Mouse (Mus musculus) embryonic facial prominence, embryonic 10.5 days (tissue): ENCODE results near the gene Olfr545. TPM values are rescaled to one million over a fixed set of nuclear protein-coding genes. Genes with fewer than 3 reads are reported as not detected.

Experiments used
- DNase-seq: peaks from one replicate; pipeline ENCODE4 v3.0.0-alpha.2; 2017; ENCODE audit warnings: low spot score
- H3K27ac ChIP-seq: fragments of 300-500 bp; sonication (generic); replicated peaks from 2 replicates; pipeline ENCODE4 v1.5.1; 2016; ENCODE audit warnings: mild to moderate bottlenecking
- H3K27me3 ChIP-seq: fragments of 300-500 bp; sonication (generic); replicated peaks from 2 replicates; pipeline ENCODE4 v1.6.1; 2016; ENCODE audit warnings: low read depth, mild to moderate bottlenecking; ENCODE audit not compliant: poor library complexity, severe bottlenecking
- H3K36me3 ChIP-seq: fragments of 300-500 bp; sonication (generic); replicated peaks from 2 replicates; pipeline ENCODE4 v1.6.1; 2016; ENCODE audit warnings: mild to moderate bottlenecking, moderate library complexity
- H3K4me1 ChIP-seq: fragments of 300-500 bp; sonication (generic); 2 replicates; pipeline ENCODE4 v1.6.1; 2016
- H3K4me3 ChIP-seq: fragments of 300-500 bp; sonication (generic); 2 replicates; pipeline ENCODE4 v1.5.1; 2016; ENCODE audit warnings: mild to moderate bottlenecking, moderate library complexity
- H3K9me3 ChIP-seq: fragments of 300-500 bp; sonication (generic); 2 replicates; pipeline ENCODE4 v1.6.1; 2016; ENCODE audit warnings: mild to moderate bottlenecking
- WGBS: fragments of 180-500 bp; shearing (Covaris S2); methylation state at CpG from one replicate; pipeline ENCODE4 v1.1.7; 2016; 5-methylcytosine and 5-hydroxymethylcytosine counted together
- polyA plus RNA-seq: library from polyadenylated mRNA; unstranded; fragments of >200 nt; fragmentation: Nextera tagmentation; extraction: Ambion mirVana; gene quantifications from 2 replicates; pipeline ENCODE4 v1.2.1, GENCODE M21; 2016

Olfr545 gene
- polyA plus RNA-seq, 1 experiment from 2014 or later: 0.24 TPM

DNA sequence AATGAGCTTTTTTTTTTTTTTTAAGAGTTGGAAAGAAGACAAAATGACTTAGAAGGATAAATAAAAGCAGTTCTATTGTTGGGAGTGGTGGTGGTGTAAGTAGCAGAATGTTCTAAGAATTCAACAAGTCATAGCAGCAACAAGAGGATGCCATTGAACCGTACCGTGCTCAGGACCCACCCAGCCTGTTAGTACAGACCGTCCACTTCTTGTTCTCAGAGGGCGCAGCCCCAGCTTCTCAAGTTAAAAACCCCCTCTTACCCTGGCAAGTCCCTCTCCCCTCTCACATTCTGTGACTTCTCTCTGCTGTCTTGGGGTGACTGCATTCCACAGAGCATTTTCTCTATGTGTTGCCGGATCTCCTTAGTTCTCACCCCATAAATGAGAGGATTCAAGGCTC, 22.8 kb downstream of the Olfr545 start:
- H3K9me3 ChIP-seq: no peaks in the 10 kb centered on the region
- no peak for DNase-seq
- 95% methylated on average over 5 of the region's 5 CpGs for WGBS
- H3K4me3 ChIP-seq: no peak overlapping the region
- no peak overlapping the region for H3K27ac ChIP-seq
- H3K27me3 ChIP-seq: no peaks in the 10 kb centered on the region
- H3K4me1 ChIP-seq: no peaks in the 10 kb centered on the region
- 0 out of 2 replicates have a peak, but pooled peaks cover 3% of the 10 kb centered on the region for H3K36me3 ChIP-seq

DNA sequence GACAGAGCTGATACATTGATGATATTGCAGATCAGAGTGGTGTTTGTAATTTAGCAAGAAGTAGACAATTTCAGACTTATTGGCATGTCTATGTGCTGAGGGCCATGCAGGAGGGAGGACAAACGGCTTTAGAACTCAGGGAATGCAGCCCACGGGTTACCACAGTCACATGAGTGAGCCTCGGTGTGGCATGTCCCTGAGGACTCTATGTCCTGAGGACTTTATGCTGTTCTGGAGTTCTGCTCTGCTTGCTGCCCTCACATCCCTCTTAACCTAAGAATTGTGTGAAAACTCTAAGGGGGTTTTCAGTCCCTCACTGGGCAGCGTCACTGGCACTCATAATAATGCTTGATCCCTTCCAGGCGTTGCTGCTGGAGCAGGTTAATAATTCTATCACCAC, 26.7 kb downstream of the Olfr545 start:
- Histone ChIP-seq H3K4me3 (no peak overlapping the region), H3K9me3 (no peaks in the 10 kb centered on the region), H3K27ac (no peak overlapping the region), H3K36me3 (peaks cover 42% of the 10 kb centered on the region), H3K27me3 (no peaks in the 10 kb centered on the region), H3K4me1 (no peaks in the 10 kb centered on the region)
- no peak for DNase-seq
- WGBS: 69% methylated on average over 5 of the region's 5 CpGs

- no peak for DNase-seq
- Histone ChIP-seq H3K4me1 (no peaks in the 10 kb centered on the region), H3K9me3 (no peaks in the 10 kb centered on the region), H3K27me3 (no peaks in the 10 kb centered on the region), H3K4me3 (no peak overlapping the region), H3K36me3 (peaks cover 90% of the 10 kb centered on the region), H3K27ac (no peak overlapping the region)
- 91% methylated on average over 8 of the region's 8 CpGs for WGBS
These were observed 31.8 kb downstream of the Olfr545 start for GRCm38 (mm10) chr7:102467566-102467965.

DNA sequence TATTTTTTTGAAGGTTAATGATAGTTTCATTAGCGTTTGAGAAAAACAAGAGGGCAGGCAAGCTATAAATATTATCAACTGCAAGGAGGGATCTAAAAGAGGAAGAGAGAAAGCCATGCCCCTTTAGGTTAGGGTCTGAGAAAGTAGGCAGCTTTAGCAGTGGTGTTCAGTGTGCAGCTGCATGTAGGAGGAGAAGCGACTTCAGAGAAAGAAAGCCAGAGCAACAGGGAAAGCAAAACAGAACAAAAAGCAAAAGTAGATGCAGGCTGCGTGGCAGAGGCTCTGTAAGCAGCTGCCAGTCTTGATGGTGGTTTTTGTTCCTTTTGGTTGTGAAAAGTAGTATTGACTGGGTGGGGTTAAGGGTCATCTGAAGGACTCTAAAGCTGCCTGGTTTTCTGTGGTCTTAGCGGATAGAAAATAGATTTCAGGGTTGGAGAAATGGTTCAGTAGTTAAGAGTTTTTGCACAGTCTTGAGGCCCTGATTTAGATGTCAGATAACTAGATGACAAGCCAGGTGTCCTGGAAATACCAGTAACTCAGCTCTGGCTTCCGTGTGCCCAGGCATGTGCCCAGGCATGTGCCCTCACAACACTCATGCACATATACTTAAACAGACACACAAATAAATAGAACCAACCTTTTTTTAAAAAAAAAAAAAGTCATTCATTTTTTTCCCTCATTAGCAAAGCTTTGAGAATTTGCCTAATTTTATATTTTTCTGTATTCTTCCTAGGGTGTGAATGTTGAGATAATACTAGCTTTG, 40.6 kb downstream of the Olfr545 start:
- 88% methylated on average over 5 of the region's 5 CpGs for WGBS
- DNase-seq: no peak

GRCm38 (mm10) chr7:102446438-102446837, 52.9 kb downstream of the Olfr545 start:
- 92% methylated on average over 9 of the region's 9 CpGs for WGBS
- no peak for DNase-seq
- Histone ChIP-seq H3K9me3 (no peaks in the 10 kb centered on the region), H3K27me3 (no peaks in the 10 kb centered on the region), H3K27ac (no peak overlapping the region), H3K4me1 (peaks cover 18% of the 10 kb centered on the region), H3K4me3 (no peak overlapping the region), H3K36me3 (peaks cover 79% of the 10 kb centered on the region)

More for the DNA sequence above, 40.6 kb downstream of the Olfr545 start:
- no peaks in the 10 kb centered on the region for H3K27me3 ChIP-seq
- peaks cover 100% of the 10 kb centered on the region for H3K36me3 ChIP-seq
- H3K9me3 ChIP-seq: no peaks in the 10 kb centered on the region
- no peak overlapping the region for H3K4me3 ChIP-seq
- no peaks in the 10 kb centered on the region for H3K4me1 ChIP-seq
- no peak overlapping the region for H3K27ac ChIP-seq

- 92% methylated on average over 2 of the region's 2 CpGs for WGBS
- H3K27ac ChIP-seq: no peak overlapping the region
- H3K4me3 ChIP-seq: peak overlapping the region; percentile 16; the same call in 1 of the 2 replicates
- DNase-seq: no peak
- H3K27me3 ChIP-seq: peaks cover 7% of the 10 kb centered on the region
- H3K4me1 ChIP-seq: peaks cover 18% of the 10 kb centered on the region
- H3K36me3 ChIP-seq: peaks cover 58% of the 10 kb centered on the region
- H3K9me3 ChIP-seq: no peaks in the 10 kb centered on the region
These were observed 55.1 kb downstream of the Olfr545 start for GRCm38 (mm10) chr7:102444301-102444700.

DNA sequence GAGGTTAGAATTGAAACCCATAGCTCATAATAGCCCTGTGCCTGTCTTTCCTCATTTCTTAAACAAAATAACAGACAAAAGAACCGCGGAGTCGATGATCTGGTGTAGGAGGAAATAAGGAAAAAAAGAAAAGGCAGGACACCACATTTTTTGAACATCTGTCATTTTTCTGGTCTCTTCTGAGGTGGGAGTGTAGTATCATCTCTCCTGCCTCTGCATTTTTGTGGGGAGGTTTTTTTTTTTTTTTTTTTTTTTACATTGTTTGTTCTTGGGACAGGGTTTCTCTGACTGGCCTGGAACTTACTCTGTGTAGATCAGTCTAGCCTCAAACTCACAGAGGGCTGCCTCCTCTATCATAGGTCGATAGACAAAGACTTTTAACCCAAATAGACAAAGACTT, 56.9 kb downstream of the Olfr545 start:
- no peaks in the 10 kb centered on the region for H3K9me3 ChIP-seq
- H3K4me1 ChIP-seq: peaks cover 18% of the 10 kb centered on the region
- WGBS: 1% methylated on average over 4 of the region's 4 CpGs
- peak overlapping the region; percentile 94 for H3K27ac ChIP-seq
- DNase-seq: no peak
- peak overlapping the region; percentile 78 for H3K4me3 ChIP-seq
- peaks cover 16% of the 10 kb centered on the region for H3K27me3 ChIP-seq
- H3K36me3 ChIP-seq: peaks cover 39% of the 10 kb centered on the region

- H3K4me3 ChIP-seq: peak within 1 kb of the TSS; percentile 78
- DNase-seq: peak; percentile 96
- peaks cover 18% of the 10 kb centered on the region for H3K4me1 ChIP-seq
- peaks cover 33% of the 10 kb centered on the region for H3K36me3 ChIP-seq
- H3K27me3 ChIP-seq: peaks cover 16% of the 10 kb centered on the region
- under 1% methylated on average over 56 of the region's 56 CpGs for WGBS
- peak within 1 kb of the TSS; percentile 94 for H3K27ac ChIP-seq
- no peaks in the 10 kb centered on the region for H3K9me3 ChIP-seq
These were observed 57.5 kb downstream of the Olfr545 start, which contains the start of gene Rrm1 for GRCm38 (mm10) chr7:102441657-102442391. Gene Rrm1 (plus strand): TSS chr7:102441695.

Other genes with a start within 250 kb of the Olfr545 start
- 42.5 and 48.4 TPM in 2 replicates for gene Rhog, start 243.5 kb downstream of the Olfr545 start, polyA plus RNA-seq
- gene Stim1, start 231.8 kb downstream of the Olfr545 start, polyA plus RNA-seq: 13.0 and 14.6 TPM in 2 replicates
- gene Rrm1, start 57.9 kb downstream of the Olfr545 start, polyA plus RNA-seq: 267 and 280 TPM in 2 replicates
- gene Olfr543, start 17.9 kb downstream of the Olfr545 start, polyA plus RNA-seq: 0.55 and 0.58 TPM in 2 replicates
- gene Olfr544, start 11.3 kb downstream of the Olfr545 start, polyA plus RNA-seq: 0.10 and 0.13 TPM in 2 replicates
- gene Olfr547, start 35.2 kb upstream of the Olfr545 start, polyA plus RNA-seq: not detected in 2 replicates
- not detected in 2 replicates for gene Olfr548-ps1, start 41.3 kb upstream of the Olfr545 start, polyA plus RNA-seq
- not detected in 2 replicates for gene Olfr549, start 50.3 kb upstream of the Olfr545 start, polyA plus RNA-seq
- gene Trim21, start 65.9 kb upstream of the Olfr545 start, polyA plus RNA-seq: 0.24 and 0.54 TPM in 2 replicates
- gene Olfr550, start 71.9 kb upstream of the Olfr545 start, polyA plus RNA-seq: not detected in 2 replicates
- gene Olfr551, start 92.3 kb upstream of the Olfr545 start, polyA plus RNA-seq: not detected in 2 replicates
- gene Olfr552, start 98.2 kb upstream of the Olfr545 start, polyA plus RNA-seq: not detected in 2 replicates
- not detected in 2 replicates for gene Olfr553, start 118.6 kb upstream of the Olfr545 start, polyA plus RNA-seq
- gene Olfr554, start 138.9 kb upstream of the Olfr545 start, polyA plus RNA-seq: not detected in 2 replicates
- gene Olfr555, start 159.2 kb upstream of the Olfr545 start, polyA plus RNA-seq: not detected in 2 replicates
- not detected in 2 replicates for gene Olfr556, start 165.3 kb upstream of the Olfr545 start, polyA plus RNA-seq
- 10.9 and 13.2 TPM in 2 replicates for gene Trim68, start 187.8 kb upstream of the Olfr545 start, polyA plus RNA-seq
- not detected in 2 replicates for gene Olfr557, start 196.3 kb upstream of the Olfr545 start, polyA plus RNA-seq
- gene Olfr558, start 202.6 kb upstream of the Olfr545 start, polyA plus RNA-seq: 0.09 TPM in 1 of 2 replicates, not detected in the other
- not detected in 2 replicates for gene Olfr33, start 219.5 kb upstream of the Olfr545 start, polyA plus RNA-seq
- gene Olfr559, start 227.9 kb upstream of the Olfr545 start, polyA plus RNA-seq: not detected in 2 replicates